Mouse (Mus musculus) CH12.LX (cell line): ENCODE measurements at regions not wholly inside any gene's neighbourhood (a gene's known extent, or its start where the extent isn't known, plus 50 kb on each side); places are given as distances from the start of the nearest gene placed in this dataset.

Experiments used
- DNase-seq: peaks from one replicate; pipeline ENCODE4 v3.0.0-alpha.2; 2013; ENCODE audit errors: extremely low read depth
- H3K27ac ChIP-seq: 2 replicates; pipeline ENCODE4 v1.5.1; 2012; ENCODE audit warnings: low read depth, mild to moderate bottlenecking, control low read depth, moderate library complexity; ENCODE audit not compliant: insufficient read depth
- H3K27me3 ChIP-seq: replicated peaks from 2 replicates; pipeline ENCODE3; 2012; ENCODE audit warnings: inconsistent platforms
- H3K36me3 ChIP-seq, 2 experiments: replicated peaks in 1 of 2; 2 replicates each; pipeline versions ENCODE3 to v1.6.1; 2012; ENCODE audit warnings: inconsistent platforms in 1 of 2, low read length in 1 of 2, mild to moderate bottlenecking in 1 of 2, mixed read lengths in 1 of 2, moderate library complexity in 1 of 2; ENCODE audit not compliant: control insufficient read depth in 1 of 2, insufficient read depth in 1 of 2
- H3K4me1 ChIP-seq, 2 experiments: 2 replicates each; pipeline ENCODE4 v1.6.1; 2012; ENCODE audit warnings: inconsistent platforms in 1 of 2, moderate library complexity in 1 of 2; ENCODE audit not compliant: insufficient read depth in 2 of 2, control insufficient read depth in 1 of 2
- H3K4me2 ChIP-seq: 2 replicates; pipeline ENCODE4 v1.6.1; 2012; ENCODE audit warnings: low read depth, mild to moderate bottlenecking, control low read depth; ENCODE audit not compliant: poor library complexity, insufficient read depth, severe bottlenecking
- H3K4me3 ChIP-seq, 3 experiments: fragments of 150-350 bp in 1 of 3; sonication (generic) in 1 of 3; replicated peaks in 1 of 3; 2 replicates each; pipeline versions ENCODE3 to v1.5.1; 2011 to 2012; ENCODE audit warnings: low read depth in 2 of 3, low read length in 2 of 3, mild to moderate bottlenecking in 2 of 3, moderate library complexity in 2 of 3, control low read depth in 1 of 3, improper control_type of control experiment in 1 of 3, inconsistent platforms in 1 of 3, mixed read lengths in 1 of 3; ENCODE audit not compliant: poor library complexity in 1 of 3
- H3K79me2 ChIP-seq: replicated peaks from 2 replicates; pipeline ENCODE4 v1.6.1; 2012; ENCODE audit warnings: mild to moderate bottlenecking, moderate library complexity; ENCODE audit not compliant: control insufficient read depth, poor library complexity, insufficient read depth, severe bottlenecking; ENCODE audit errors: extremely low read depth
- H3K9ac ChIP-seq: 2 replicates; pipeline ENCODE4 v1.6.1; 2012; ENCODE audit warnings: low read depth, mild to moderate bottlenecking, control low read depth, moderate library complexity; ENCODE audit not compliant: insufficient read depth
- H3K9me3 ChIP-seq: replicated peaks from 2 replicates; pipeline ENCODE3; 2012; ENCODE audit warnings: low read length, inconsistent platforms, mixed read lengths
- CTCF ChIP-seq, 2 experiments: IDR thresholded peaks in 1 of 2; conservative IDR thresholded peaks in 1 of 2; 2 replicates each; pipeline ENCODE4 v1.5.1; 2011 to 2012; ENCODE audit warnings: low read depth in 2 of 2, low read length in 2 of 2, improper control_type of control experiment in 1 of 2, inconsistent platforms in 1 of 2, mild to moderate bottlenecking in 1 of 2, moderate library complexity in 1 of 2
- E2F4 ChIP-seq: IDR thresholded peaks from 2 replicates; pipeline ENCODE4 v1.6.1; 2011; ENCODE audit warnings: low read depth, low read length, improper control_type of control experiment; ENCODE audit not compliant: insufficient replicate concordance
- EP300 ChIP-seq: IDR thresholded peaks from 2 replicates; pipeline ENCODE4 v1.6.1; 2011; ENCODE audit warnings: low read length, improper control_type of control experiment
- MAFK ChIP-seq: IDR thresholded peaks from 2 replicates; pipeline ENCODE4 v1.6.1; 2011; ENCODE audit warnings: low read length, improper control_type of control experiment; ENCODE audit not compliant: insufficient replicate concordance
- NELFE ChIP-seq: IDR thresholded peaks from 2 replicates; pipeline ENCODE4 v1.6.1; 2011; ENCODE audit warnings: low read depth, low read length, improper control_type of control experiment
- NRF1 ChIP-seq: IDR thresholded peaks from 2 replicates; pipeline ENCODE4 v1.6.1; 2014; ENCODE audit warnings: low read depth, mild to moderate bottlenecking, inconsistent platforms, low read length, improper control_type of control experiment, moderate library complexity
- POLR2AphosphoS2 ChIP-seq: IDR thresholded peaks from 2 replicates; pipeline ENCODE4 v1.6.1; 2011; ENCODE audit warnings: low read depth, low read length, improper control_type of control experiment
- RCOR1 ChIP-seq: conservative IDR thresholded peaks from 2 replicates; pipeline ENCODE4 v1.6.1; 2012; ENCODE audit warnings: low read depth, mild to moderate bottlenecking, inconsistent platforms, low read length, improper control_type of control experiment
- SIN3A ChIP-seq: IDR thresholded peaks from 2 replicates; pipeline ENCODE4 v1.6.1; 2012; ENCODE audit warnings: low read length, improper control_type of control experiment, inconsistent platforms
- TBP ChIP-seq: conservative IDR thresholded peaks from 2 replicates; pipeline ENCODE4 v1.6.1; 2011; ENCODE audit warnings: low read depth, low read length, improper control_type of control experiment
- USF2 ChIP-seq: conservative IDR thresholded peaks from 2 replicates; pipeline ENCODE4 v1.6.1; 2011; ENCODE audit warnings: low read depth, low read length, improper control_type of control experiment
- ZC3H11A ChIP-seq: IDR thresholded peaks from 2 replicates; pipeline ENCODE4 v1.6.1; 2012; ENCODE audit warnings: low read depth, mild to moderate bottlenecking, inconsistent platforms, low read length, improper control_type of control experiment
- ZKSCAN1 ChIP-seq: IDR thresholded peaks from 2 replicates; pipeline ENCODE4 v1.6.1; 2012; ENCODE audit warnings: low read depth, inconsistent platforms, low read length, improper control_type of control experiment, borderline replicate concordance
- ZMIZ1 ChIP-seq: IDR thresholded peaks from 2 replicates; pipeline ENCODE4 v1.6.1; 2012; ENCODE audit warnings: low read depth, mild to moderate bottlenecking, inconsistent platforms, low read length, improper control_type of control experiment
- dilution Hi-C: fragments of 300-500 bp; cut with MboI; formaldehyde crosslinking; loops from 2 replicates; pipeline ENCODE4 v1.14.3; 2020; ENCODE audit warnings: low sequenced_read_pairs; ENCODE audit not compliant: extremely low pct_unique_long_range_greater_than_20kb, extremely low pct_ligation_motif_present
- in situ Hi-C: fragments of 300-500 bp; cut with MboI; formaldehyde crosslinking; loops from 3 replicates; pipeline ENCODE4 v1.14.3; 2019; ENCODE audit warnings: low sequenced_read_pairs, low pct_ligation_motif_present, low pct_unique_long_range_greater_than_20kb, mixed read lengths

- Histone ChIP-seq H3K4me1 (no peaks in the 10 kb centered on the region), H3K9me3 (peaks cover 2% of the 10 kb centered on the region), H3K4me3 (no peak overlapping the region), H3K36me3 (no peaks in the 10 kb centered on the region), H3K79me2 (no peaks in the 10 kb centered on the region), H3K4me2 (no peak overlapping the region), H3K27me3 (peaks cover 51% of the 10 kb centered on the region), H3K9ac (no peak overlapping the region), H3K27ac (no peak overlapping the region)
- TF ChIP-seq SIN3A = no peak
- TF ChIP-seq TBP = no peak
- no peak for TF ChIP-seq POLR2AphosphoS2
- no peak for TF ChIP-seq RCOR1
- no peak for TF ChIP-seq ZC3H11A
- TF ChIP-seq NELFE = no peak
- no peak for TF ChIP-seq CTCF (conservative IDR thresholded peaks at IDR 0.05 in 1 of 2, IDR thresholded peaks at IDR 0.05 in 1 of 2; ENCODE audit: low read depth in 2 of 2, low read length in 2 of 2)
- no peak for TF ChIP-seq MAFK
- TF ChIP-seq NRF1 = no peak
- TF ChIP-seq EP300 = no peak
- TF ChIP-seq E2F4 = no peak
- TF ChIP-seq ZMIZ1 = no peak
- dilution Hi-C loops = no loop called here
- no peak for DNase-seq
- in situ Hi-C loops = no loop called here
Observed at GRCm38 (mm10) chr8:115626396-115627136, 81.0 kb downstream of the Maf start.

GRCm38 (mm10) chr8:115625072-115625471 lies 82.5 kb downstream of the Maf start:
- H3K4me3 ChIP-seq = no peak overlapping the region
- peaks cover 2% of the 10 kb centered on the region for H3K9me3 ChIP-seq
- no peaks in the 10 kb centered on the region for H3K79me2 ChIP-seq
- H3K36me3 ChIP-seq = no peaks in the 10 kb centered on the region
- DNase-seq = no peak
- in situ Hi-C loops = no loop called here
- dilution Hi-C loops = no loop called here
- H3K27me3 ChIP-seq = peaks cover 59% of the 10 kb centered on the region
- H3K27ac ChIP-seq = no peak overlapping the region
- no peak overlapping the region for H3K9ac ChIP-seq
- no peak for TF ChIP-seq USF2
- no peak for TF ChIP-seq ZMIZ1
- no peak for TF ChIP-seq ZKSCAN1
- no peak for TF ChIP-seq POLR2AphosphoS2
- H3K4me1 ChIP-seq = no peaks in the 10 kb centered on the region
- H3K4me2 ChIP-seq = no peak overlapping the region
